Mouse (Mus musculus) MEL (cell line): ENCODE data around the gene Col6a5. TPM values are rescaled to one million over a fixed set of nuclear protein-coding genes. Genes with fewer than 3 reads are reported as not detected.

Experiments used
- DNase-seq: peaks from one replicate; pipeline ENCODE4 v3.0.0; 2011; ENCODE audit warnings: low read depth, low spot score
- H3K27ac ChIP-seq: 2 replicates; pipeline ENCODE4 v1.5.1; 2012; ENCODE audit warnings: low read depth, mild to moderate bottlenecking, control low read depth, low read length, moderate library complexity; ENCODE audit not compliant: control insufficient read depth
- H3K27me3 ChIP-seq, 2 experiments: fragments of 150-350 bp in 1 of 2; sonication (generic) in 1 of 2; 2 replicates each; pipeline ENCODE4 v1.6.1; 2012; ENCODE audit warnings: low read length in 2 of 2, mild to moderate bottlenecking in 2 of 2, improper control_type of control experiment in 1 of 2, moderate library complexity in 1 of 2; ENCODE audit not compliant: insufficient read depth in 2 of 2, control insufficient read depth in 1 of 2
- H3K36me3 ChIP-seq, 2 experiments: 2 replicates each; pipeline ENCODE4 v1.6.1; 2012 to 2014; ENCODE audit warnings: low read length in 2 of 2, improper control_type of control experiment in 1 of 2, inconsistent platforms in 1 of 2, mild to moderate bottlenecking in 1 of 2; ENCODE audit not compliant: insufficient read depth in 2 of 2, control insufficient read depth in 1 of 2
- H3K4me1 ChIP-seq, 2 experiments: fragments of 150-350 bp in 1 of 2; sonication (generic) in 1 of 2; 2 replicates each; pipeline ENCODE4 v1.6.1; 2012; ENCODE audit warnings: low read length in 2 of 2, improper control_type of control experiment in 1 of 2, mild to moderate bottlenecking in 1 of 2; ENCODE audit not compliant: insufficient read depth in 2 of 2, control insufficient read depth in 1 of 2
- H3K4me3 ChIP-seq, 2 experiments: fragments of 150-350 bp in 1 of 2; sonication (generic) in 1 of 2; 2 replicates each; pipeline ENCODE4 v1.5.1; 2012; ENCODE audit warnings: low read depth in 2 of 2, low read length in 2 of 2, mild to moderate bottlenecking in 2 of 2, moderate library complexity in 2 of 2, control low read depth in 1 of 2, improper control_type of control experiment in 1 of 2; ENCODE audit not compliant: control insufficient read depth in 1 of 2, insufficient read depth in 1 of 2
- H3K79me2 ChIP-seq: 2 replicates; pipeline ENCODE4 v1.6.1; 2012; ENCODE audit warnings: mild to moderate bottlenecking, low read length, moderate library complexity; ENCODE audit not compliant: control insufficient read depth, poor library complexity, insufficient read depth
- H3K9ac ChIP-seq: 2 replicates; pipeline ENCODE4 v1.6.1; 2012; ENCODE audit warnings: low read depth, mild to moderate bottlenecking, control low read depth, low read length, moderate library complexity; ENCODE audit not compliant: control insufficient read depth, poor library complexity, severe bottlenecking
- H3K9me3 ChIP-seq: fragments of 150-350 bp; sonication (generic); replicated peaks from 2 replicates; pipeline ENCODE4 v1.6.1; 2012; ENCODE audit warnings: mild to moderate bottlenecking, low read length, improper control_type of control experiment, moderate library complexity; ENCODE audit not compliant: insufficient read depth
- CHD2 ChIP-seq: IDR thresholded peaks from 2 replicates; pipeline ENCODE4 v1.6.1; 2011; ENCODE audit warnings: low read length, improper control_type of control experiment
- CTCF ChIP-seq, 3 experiments: IDR thresholded peaks in 2 of 3; conservative IDR thresholded peaks in 1 of 3; 2 replicates each; pipeline ENCODE4 v1.5.1; 2011 to 2012; ENCODE audit warnings: low read length in 3 of 3, low read depth in 2 of 3, mild to moderate bottlenecking in 2 of 3, improper control_type of control experiment in 1 of 3, inconsistent platforms in 1 of 3, mixed read lengths in 1 of 3, moderate library complexity in 1 of 3; ENCODE audit not compliant: control insufficient read depth in 1 of 3, insufficient read depth in 1 of 3, poor library complexity in 1 of 3, severe bottlenecking in 1 of 3
- E2F4 ChIP-seq: IDR thresholded peaks from 2 replicates; pipeline ENCODE4 v1.6.1; 2011; ENCODE audit warnings: low read depth, low read length, improper control_type of control experiment, borderline replicate concordance
- ELF1 ChIP-seq: IDR thresholded peaks from 2 replicates; pipeline ENCODE4 v1.6.1; 2014; ENCODE audit warnings: low read depth, mild to moderate bottlenecking, inconsistent platforms, low read length, improper control_type of control experiment, moderate library complexity
- ETS1 ChIP-seq: IDR thresholded peaks from 2 replicates; pipeline ENCODE4 v1.6.1; 2012; ENCODE audit warnings: low read depth, mild to moderate bottlenecking, inconsistent platforms, low read length, improper control_type of control experiment, moderate library complexity
- GABPA ChIP-seq: IDR thresholded peaks from 2 replicates; pipeline ENCODE4 v1.6.1; 2012; ENCODE audit warnings: low read depth, mild to moderate bottlenecking, inconsistent platforms, low read length, improper control_type of control experiment, moderate library complexity
- GATA1 ChIP-seq: IDR thresholded peaks from 2 replicates; pipeline ENCODE4 v1.6.1; 2011; ENCODE audit warnings: low read depth, low read length, improper control_type of control experiment
- HCFC1 ChIP-seq: IDR thresholded peaks from 2 replicates; pipeline ENCODE4 v1.6.1; 2012; ENCODE audit warnings: low read depth, mild to moderate bottlenecking, inconsistent platforms, low read length, improper control_type of control experiment, moderate library complexity
- KAT2A ChIP-seq: conservative IDR thresholded peaks from 2 replicates; pipeline ENCODE4 v1.6.1; 2012; ENCODE audit warnings: low read depth, low read length, improper control_type of control experiment, inconsistent platforms
- MAX ChIP-seq: IDR thresholded peaks from 2 replicates; pipeline ENCODE4 v1.6.1; 2011; ENCODE audit warnings: low read length, improper control_type of control experiment
- MAZ ChIP-seq: IDR thresholded peaks from 2 replicates; pipeline ENCODE4 v1.6.1; 2012; ENCODE audit warnings: low read depth, mild to moderate bottlenecking, inconsistent platforms, low read length, improper control_type of control experiment
- MEF2A ChIP-seq: IDR thresholded peaks from 2 replicates; pipeline ENCODE4 v1.6.1; 2014; ENCODE audit warnings: low read depth, mild to moderate bottlenecking, inconsistent platforms, low read length, improper control_type of control experiment; ENCODE audit not compliant: poor library complexity, insufficient replicate concordance, severe bottlenecking; ENCODE audit errors: extremely low read depth
- MYC ChIP-seq: IDR thresholded peaks from 2 replicates; pipeline ENCODE4 v1.6.1; 2011; ENCODE audit warnings: low read depth, mild to moderate bottlenecking, low read length, improper control_type of control experiment, moderate library complexity
- POLR2A ChIP-seq, 2 experiments: IDR thresholded peaks; 2 replicates each; pipeline ENCODE4 v1.6.1; 2011 to 2012; ENCODE audit warnings: low read length in 2 of 2, mild to moderate bottlenecking in 2 of 2, control low read depth in 1 of 2, improper control_type of control experiment in 1 of 2, low read depth in 1 of 2, moderate library complexity in 1 of 2; ENCODE audit not compliant: control insufficient read depth in 1 of 2, insufficient read depth in 1 of 2, poor library complexity in 1 of 2
- RAD21 ChIP-seq: IDR thresholded peaks from 2 replicates; pipeline ENCODE4 v1.6.1; 2011; ENCODE audit warnings: mild to moderate bottlenecking, low read depth, low read length, improper control_type of control experiment
- SIN3A ChIP-seq: IDR thresholded peaks from 2 replicates; pipeline ENCODE4 v1.6.1; 2012; ENCODE audit warnings: low read length, improper control_type of control experiment, inconsistent platforms
- SMC3 ChIP-seq: IDR thresholded peaks from 2 replicates; pipeline ENCODE4 v1.6.1; 2011; ENCODE audit warnings: low read depth, low read length, improper control_type of control experiment
- TBP ChIP-seq: IDR thresholded peaks from 2 replicates; pipeline ENCODE4 v1.8.0; 2011; ENCODE audit warnings: low read depth, low read length, improper control_type of control experiment
- TCF12 ChIP-seq: IDR thresholded peaks from 2 replicates; pipeline ENCODE4 v1.6.1; 2014; ENCODE audit warnings: low read depth, mild to moderate bottlenecking, inconsistent platforms, low read length, improper control_type of control experiment, moderate library complexity
- UBTF ChIP-seq: IDR thresholded peaks from 2 replicates; pipeline ENCODE4 v1.6.1; 2012; ENCODE audit warnings: low read depth, mild to moderate bottlenecking, inconsistent platforms, low read length, improper control_type of control experiment, moderate library complexity, borderline replicate concordance; ENCODE audit not compliant: insufficient read depth
- USF1 ChIP-seq: IDR thresholded peaks from 2 replicates; pipeline ENCODE4 v1.6.1; 2014; ENCODE audit warnings: low read depth, mild to moderate bottlenecking, inconsistent platforms, low read length, improper control_type of control experiment, moderate library complexity
- ZKSCAN1 ChIP-seq: IDR thresholded peaks from 2 replicates; pipeline ENCODE4 v1.6.1; 2012; ENCODE audit warnings: low read depth, mild to moderate bottlenecking, inconsistent platforms, low read length, improper control_type of control experiment, moderate library complexity
- ZMIZ1 ChIP-seq: IDR thresholded peaks from 2 replicates; pipeline ENCODE4 v1.6.1; 2012; ENCODE audit warnings: low read depth, mild to moderate bottlenecking, inconsistent platforms, low read length, improper control_type of control experiment, moderate library complexity
- ZNF384 ChIP-seq: IDR thresholded peaks from 2 replicates; pipeline ENCODE4 v1.6.1; 2012; ENCODE audit warnings: low read depth, mild to moderate bottlenecking, inconsistent platforms, low read length, improper control_type of control experiment
- polyA plus RNA-seq, 2 experiments: library from polyadenylated mRNA; stranded (reverse) in 1 of 2; unstranded in 1 of 2; fragments of >175 nt in 1 of 2; fragments of >200 nt in 1 of 2; gene quantifications; 2 replicates each; pipeline versions ENCODE4 v1.2.1 to v1.2.4; 2012; ENCODE audit warnings: low replicate concordance in 2 of 2, low read depth in 1 of 2; ENCODE audit not compliant: insufficient read length in 2 of 2, insufficient read depth in 1 of 2, missing spikeins in 1 of 2
- total RNA-seq: library from RNA; depleted of rRNA; stranded (reverse); fragments of 300-350 nt; gene quantifications from 2 replicates; pipeline ENCODE4 v1.2.3, GENCODE M21; 2012

The Col6a5 gene
- total and polyA plus RNA-seq, 3 experiments, result not detected

- no peaks in the 10 kb centered on the region for H3K27me3 ChIP-seq
- TF ChIP-seq GATA1 (no peak), POLR2A (IDR thresholded peaks at IDR 0.05; ENCODE audit: control insufficient read depth in 1 of 2, insufficient read depth in 1 of 2, low read depth in 1 of 2, low read length in 2 of 2, poor library complexity in 1 of 2) (no peak), CTCF (IDR thresholded peaks at IDR 0.05 in 2 of 3, conservative IDR thresholded peaks at IDR 0.05 in 1 of 3; ENCODE audit: control insufficient read depth in 1 of 3, insufficient read depth in 1 of 3, low read depth in 2 of 3, low read length in 3 of 3, poor library complexity in 1 of 3, severe bottlenecking in 1 of 3) (no peak), MAX (no peak), SMC3 (no peak), KAT2A (no peak), TCF12 (no peak), ZMIZ1 (no peak), CHD2 (no peak), UBTF (no peak), TBP (no peak), ZKSCAN1 (no peak)
- no peaks in the 10 kb centered on the region for H3K36me3 ChIP-seq
- H3K4me1 ChIP-seq, result no peaks in the 10 kb centered on the region
- no peak overlapping the region for H3K9ac ChIP-seq
- H3K9me3 ChIP-seq, result no peaks in the 10 kb centered on the region
- no peak overlapping the region for H3K27ac ChIP-seq
- H3K79me2 ChIP-seq, result no peaks in the 10 kb centered on the region
- no peak for DNase-seq
- H3K4me3 ChIP-seq, result no peak overlapping the region
Observed at GRCm38 (mm10) chr9:105852015-105852777, 108.2 kb downstream of the Col6a5 start.

- DNase-seq, result no peak
- Histone ChIP-seq H3K79me2 (no peaks in the 10 kb centered on the region), H3K9ac (no peak overlapping the region), H3K36me3 (no peaks in the 10 kb centered on the region), H3K9me3 (no peaks in the 10 kb centered on the region), H3K27me3 (no peaks in the 10 kb centered on the region), H3K4me1 (no peaks in the 10 kb centered on the region), H3K27ac (no peak overlapping the region), H3K4me3 (no peak overlapping the region)
- TF ChIP-seq HCFC1, result no peak
- no peak for TF ChIP-seq ETS1
- no peak for TF ChIP-seq MEF2A
- TF ChIP-seq ELF1, result no peak
- TF ChIP-seq CHD2, result no peak
- no peak for TF ChIP-seq E2F4
- no peak for TF ChIP-seq MAX
- no peak for TF ChIP-seq USF1
- TF ChIP-seq GABPA, result no peak
- TF ChIP-seq MYC, result no peak
- TF ChIP-seq ZKSCAN1, result no peak
- no peak for TF ChIP-seq SIN3A
- no peak for TF ChIP-seq ZNF384
- TF ChIP-seq RAD21, result no peak
- no peak for TF ChIP-seq TCF12
- no peak for TF ChIP-seq MAZ
Observed at GRCm38 (mm10) chr9:105851011-105851410, 109.4 kb downstream of the Col6a5 start.
